Mouse (Mus musculus) liver, embryonic 11.5 days (tissue): ENCODE results near the gene Cpa4. TPM values are rescaled to one million over a fixed set of nuclear protein-coding genes. Genes with fewer than 3 reads are reported as not detected.
A peak's percentile ranks its signal among the peaks of the same experiment; 100 is the strongest.

Experiments
- ATAC-seq: fragments of 200-750 bp; cut with Nextera tagmentation; replicated peaks from 2 replicates; pipeline ENCODE4 v1.8.0; 2017; ENCODE audit warnings: moderate number of reproducible peaks, mild to moderate bottlenecking, moderate TSS enrichment, moderate library complexity; ENCODE audit not compliant: low FRiP score
- DNase-seq: peaks from one replicate; pipeline ENCODE4 v3.0.0-alpha.2; 2017; ENCODE audit warnings: low spot score
- H3K27ac ChIP-seq: fragments of 300-500 bp; sonication (generic); 2 replicates; pipeline ENCODE4 v1.5.1; 2014; ENCODE audit warnings: mild to moderate bottlenecking, low read depth, low read length, control low read depth
- H3K27me3 ChIP-seq: fragments of 300-500 bp; sonication (generic); replicated peaks from 2 replicates; pipeline ENCODE4 v1.6.1; 2014; ENCODE audit warnings: low read length, mixed read lengths; ENCODE audit not compliant: control insufficient read depth, insufficient read depth
- H3K36me3 ChIP-seq: fragments of 300-500 bp; sonication (generic); 2 replicates; pipeline ENCODE4 v1.6.1; 2014; ENCODE audit warnings: mild to moderate bottlenecking, low read length, moderate library complexity, mixed read lengths; ENCODE audit not compliant: control insufficient read depth, insufficient read depth
- H3K4me1 ChIP-seq: fragments of 300-500 bp; sonication (generic); replicated peaks from 2 replicates; pipeline ENCODE4 v1.6.1; 2014; ENCODE audit warnings: low read length, mixed read lengths; ENCODE audit not compliant: control insufficient read depth, insufficient read depth
- H3K4me2 ChIP-seq: fragments of 300-500 bp; sonication (generic); 2 replicates; pipeline ENCODE4 v1.6.1; 2014; ENCODE audit warnings: mild to moderate bottlenecking, control low read depth, moderate library complexity
- H3K4me3 ChIP-seq: fragments of 300-500 bp; sonication (generic); 2 replicates; pipeline ENCODE4 v1.5.1; 2014; ENCODE audit warnings: low read depth, low read length, control low read depth
- H3K9ac ChIP-seq: fragments of 300-500 bp; sonication (generic); 2 replicates; pipeline ENCODE4 v1.6.1; 2014; ENCODE audit warnings: low read depth, low read length, control low read depth
- H3K9me3 ChIP-seq: fragments of 300-500 bp; sonication (generic); 2 replicates; pipeline ENCODE4 v1.6.1; 2016; ENCODE audit warnings: low read length, inconsistent platforms, mixed read lengths; ENCODE audit not compliant: control insufficient read depth
- WGBS: fragments of 180-500 bp; shearing (Covaris S2); extraction: QIAGEN DNeasy Blood & Tissue Kit; methylation state at CpG from one replicate; pipeline ENCODE4 v1.1.7; 2014; 5-methylcytosine and 5-hydroxymethylcytosine counted together
- polyA plus RNA-seq: library from polyadenylated mRNA; unstranded; fragments of >200 nt; fragmentation: Nextera tagmentation; extraction: Ambion mirVana; gene quantifications from 2 replicates; pipeline ENCODE4 v1.2.1, GENCODE M21; 2014

The Cpa4 gene
- polyA plus RNA-seq, 1 experiment from 2014 or later = 0.44 TPM

GRCm38 (mm10) chr6:30541009-30541799 lies 27.0 kb upstream of the Cpa4 start, which contains the start of gene Cpa2:
Gene Cpa2 (plus strand): TSS chr6:30541582.
- no peak within 1 kb of the TSS for H3K4me2 ChIP-seq
- H3K9me3 ChIP-seq = no peaks in the 10 kb centered on the region
- no peak within 1 kb of the TSS for H3K27ac ChIP-seq
- H3K9ac ChIP-seq = no peak within 1 kb of the TSS
- peaks cover 12% of the 10 kb centered on the region for H3K27me3 ChIP-seq
- ATAC-seq (no peak), DNase-seq (no peak)
- H3K4me3 ChIP-seq = no peak within 1 kb of the TSS
- peaks cover 12% of the 10 kb centered on the region; the same call in 1 of the 2 replicates for H3K4me1 ChIP-seq
- WGBS = 65% methylated on average over 11 of the region's 11 CpGs
- H3K36me3 ChIP-seq = no peaks in the 10 kb centered on the region

- DNase-seq (no peak), ATAC-seq (no peak)
- Histone ChIP-seq H3K4me1 (peaks cover 17% of the 10 kb centered on the region), H3K4me2 (no peak overlapping the region), H3K27me3 (peaks cover 12% of the 10 kb centered on the region), H3K4me3 (no peak overlapping the region), H3K36me3 (no peaks in the 10 kb centered on the region), H3K27ac (no peak overlapping the region), H3K9me3 (no peaks in the 10 kb centered on the region), H3K9ac (no peak overlapping the region)
- WGBS = 19% methylated on average over 6 of the region's 6 CpGs
Observed at GRCm38 (mm10) chr6:30542277-30542676, 25.9 kb upstream of the Cpa4 start.

DNA sequence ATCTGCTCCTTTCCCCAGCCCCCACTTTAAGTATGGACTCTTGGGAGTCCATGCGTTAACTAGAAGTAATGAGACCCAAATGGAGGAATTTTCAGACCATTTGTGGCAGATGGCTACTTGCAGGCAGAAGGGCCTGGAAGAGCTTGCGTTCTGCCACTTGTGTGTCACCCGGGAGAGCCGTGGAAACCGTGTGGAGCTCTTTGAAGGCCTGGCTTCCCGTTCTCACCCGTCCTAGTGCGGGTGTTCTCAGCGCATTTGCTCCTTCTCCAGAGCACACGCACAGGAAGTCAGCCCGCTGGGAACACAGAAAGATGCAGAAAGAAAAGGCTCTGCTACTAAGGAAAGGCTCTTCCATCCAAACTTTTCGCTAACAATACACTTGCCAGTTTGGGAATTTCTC lies 25.1 kb upstream of the Cpa4 start:
- DNase-seq (no peak), ATAC-seq (no peak)
- Histone ChIP-seq H3K4me1 (peaks cover 17% of the 10 kb centered on the region), H3K9me3 (no peaks in the 10 kb centered on the region), H3K4me3 (no peak overlapping the region), H3K4me2 (no peak overlapping the region), H3K27ac (no peak overlapping the region), H3K36me3 (no peaks in the 10 kb centered on the region), H3K9ac (no peak overlapping the region), H3K27me3 (peaks cover 17% of the 10 kb centered on the region)
- 31% methylated on average over 12 of the region's 12 CpGs for WGBS

GRCm38 (mm10) chr6:30543851-30544250 lies 24.3 kb upstream of the Cpa4 start:
- Histone ChIP-seq H3K4me3 (no peak overlapping the region), H3K36me3 (no peaks in the 10 kb centered on the region), H3K4me2 (no peak overlapping the region), H3K9me3 (no peaks in the 10 kb centered on the region), H3K4me1 (peaks cover 20% of the 10 kb centered on the region), H3K27ac (no peak overlapping the region), H3K27me3 (peaks cover 21% of the 10 kb centered on the region), H3K9ac (no peak overlapping the region)
- ATAC-seq (no peak), DNase-seq (no peak)
- WGBS = 26% methylated on average over 8 of the region's 8 CpGs

- no peak overlapping the region for H3K9ac ChIP-seq
- peaks cover 36% of the 10 kb centered on the region for H3K27me3 ChIP-seq
- no peaks in the 10 kb centered on the region for H3K9me3 ChIP-seq
- H3K4me3 ChIP-seq = no peak overlapping the region
- peak overlapping the region; percentile 32; the same call in 1 of the 2 replicates for H3K27ac ChIP-seq
- DNase-seq = no peak
- H3K4me2 ChIP-seq = no peak overlapping the region
- no peak for ATAC-seq
- WGBS = 75% methylated on average over 7 of the region's 7 CpGs
- H3K36me3 ChIP-seq = no peaks in the 10 kb centered on the region
- peaks cover 25% of the 10 kb centered on the region for H3K4me1 ChIP-seq
Observed at GRCm38 (mm10) chr6:30545689-30546088, 22.5 kb upstream of the Cpa4 start.

- DNase-seq (peak; percentile 49), ATAC-seq (no peak; the same call in 1 of the 2 replicates)
- Histone ChIP-seq H3K27me3 (peaks cover 46% of the 10 kb centered on the region), H3K9ac (no peak overlapping the region), H3K27ac (peak overlapping the region; percentile 60), H3K9me3 (no peaks in the 10 kb centered on the region), H3K4me3 (peak overlapping the region; percentile 30; the same call in 1 of the 2 replicates), H3K4me1 (peaks cover 18% of the 10 kb centered on the region), H3K4me2 (peak overlapping the region; percentile 61), H3K36me3 (no peaks in the 10 kb centered on the region)
- WGBS = 14% methylated on average over 17 of the region's 17 CpGs
Observed at GRCm38 (mm10) chr6:30546571-30547273, 21.4 kb upstream of the Cpa4 start.

DNA sequence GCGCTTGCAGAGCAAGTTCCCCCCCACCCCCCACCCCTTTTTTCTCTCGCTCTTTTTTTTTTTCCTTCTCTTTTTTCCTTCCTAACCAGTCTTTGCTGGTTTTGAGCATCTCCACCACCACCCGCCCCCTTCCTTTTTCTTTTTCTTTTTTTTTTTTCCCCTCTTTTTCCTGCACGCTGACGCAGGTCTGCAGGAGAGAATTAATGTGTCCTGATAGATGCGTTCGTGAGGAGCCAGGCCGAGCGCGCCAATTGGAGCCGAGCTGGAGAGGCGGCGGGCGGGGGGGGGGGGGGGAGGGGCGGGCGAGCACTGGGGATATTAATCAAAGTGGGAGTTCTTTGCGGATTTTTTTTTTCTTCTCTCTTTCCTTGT lies 20.9 kb upstream of the Cpa4 start:
- Histone ChIP-seq H3K9me3 (no peaks in the 10 kb centered on the region), H3K27ac (peak overlapping the region; percentile 60), H3K4me2 (peak overlapping the region; percentile 61), H3K36me3 (no peaks in the 10 kb centered on the region), H3K4me3 (peak overlapping the region; percentile 30), H3K27me3 (peaks cover 49% of the 10 kb centered on the region), H3K4me1 (peaks cover 18% of the 10 kb centered on the region), H3K9ac (no peak overlapping the region)
- no peak for ATAC-seq
- peak; percentile 49 for DNase-seq
- WGBS = 1% methylated on average over 17 of the region's 17 CpGs

GRCm38 (mm10) chr6:30547656-30548306 lies 20.4 kb upstream of the Cpa4 start:
- H3K9me3 ChIP-seq = no peaks in the 10 kb centered on the region
- peak overlapping the region; percentile 61 for H3K4me2 ChIP-seq
- no peaks in the 10 kb centered on the region for H3K36me3 ChIP-seq
- peaks cover 16% of the 10 kb centered on the region for H3K4me1 ChIP-seq
- H3K27me3 ChIP-seq = peaks cover 50% of the 10 kb centered on the region
- H3K4me3 ChIP-seq = peak overlapping the region; percentile 30; the same call in 1 of the 2 replicates
- DNase-seq = no peak
- no peak overlapping the region for H3K27ac ChIP-seq
- ATAC-seq = no peak
- no peak overlapping the region for H3K9ac ChIP-seq
- WGBS = 31% methylated on average over 9 of the region's 9 CpGs
